ENCODE assay signal across 7 mouse cellular contexts in genomic region chr5:52114751-52115451, GRCm38 (mm10).
DNase-seq lines count a peak whose midpoint lies in the region; ATAC-seq and TF ChIP-seq lines count a peak whose summit lies in the region.

No protein-coding gene starts in this region.

- TF ChIP-seq EP300 in lung, postnatal 0 days (IDR thresholded peaks at IDR 0.05) = no peak

- peak overlapping the region; percentile 99 for H3K4me2 ChIP-seq in lung, postnatal 0 days (replicated peaks; ENCODE audit: low read depth, low read length)
- H3K4me2 ChIP-seq in heart, embryonic 13.5 days = peak overlapping the region; percentile 100
- H3K4me2 ChIP-seq in midbrain, postnatal 0 days (ENCODE audit: low read depth, low read length, poor library complexity, severe bottlenecking) = peak overlapping the region; percentile 100

- H3K9ac ChIP-seq in lung, postnatal 0 days (replicated peaks; ENCODE audit: low read depth) = no peak overlapping the region
- H3K9ac ChIP-seq in heart, embryonic 13.5 days = peak overlapping the region; percentile 85
- peak overlapping the region; percentile 62 for H3K9ac ChIP-seq in midbrain, postnatal 0 days (replicated peaks; ENCODE audit: low read length, poor library complexity, severe bottlenecking)

- DNase-seq in lung, postnatal 0 days (ENCODE audit: low spot score) = no peak
- no peak for DNase-seq in lung, postnatal 14 days
- DNase-seq in cerebellum, adult 9-10 months = peak; percentile 60
- DNase-seq in layer of hippocampus, postnatal 14 days (ENCODE audit: low spot score in 2 of 2) = peak; percentile 24 to 43
- DNase-seq in midbrain, postnatal 0 days (ENCODE audit: low spot score) = peak; percentile 10
- DNase-seq in natural killer cell, adult 2 months (ENCODE audit: low spot score in 2 of 2) = no peak

- peaks cover 52% of the 10 kb centered on the region for H3K27me3 ChIP-seq in lung, postnatal 0 days (replicated peaks; ENCODE audit: insufficient read depth, low read length)
- peaks cover 48% of the 10 kb centered on the region for H3K27me3 ChIP-seq in heart, embryonic 13.5 days (replicated peaks)
- 0 out of 2 replicates have a peak, but pooled peaks cover 5% of the 10 kb centered on the region for H3K27me3 ChIP-seq in midbrain, postnatal 0 days (ENCODE audit: insufficient read depth, low read length)

- H3K27ac ChIP-seq in lung, postnatal 0 days (ENCODE audit: low read length) = no peak overlapping the region
- H3K27ac ChIP-seq in heart, embryonic 13.5 days (replicated peaks) = no peak overlapping the region
- H3K27ac ChIP-seq in midbrain, postnatal 0 days (ENCODE audit: low read depth, low read length) = peak overlapping the region; percentile 67; the same call in 1 of the 2 replicates

- no peak for TF ChIP-seq CTCF in lung, postnatal 0 days (IDR thresholded peaks at IDR 0.05)
- no peak for TF ChIP-seq CTCF in midbrain, postnatal 0 days (IDR thresholded peaks at IDR 0.05)

- peak overlapping the region; percentile 72 for H3K4me3 ChIP-seq in lung, postnatal 0 days (ENCODE audit: low read depth, low read length)
- H3K4me3 ChIP-seq in heart, embryonic 13.5 days = peak overlapping the region; percentile 87
- peak overlapping the region; percentile 73 for H3K4me3 ChIP-seq in midbrain, postnatal 0 days (ENCODE audit: low read depth, low read length)

- no peak for ATAC-seq in lung, postnatal 0 days
- ATAC-seq in heart, embryonic 13.5 days (ENCODE audit: extremely low read depth, insufficient number of reproducible peaks, low FRiP score, low TSS enrichment) = no peak
- 0 out of 2 replicates have a peak, but pooled peaks have one; percentile 6 for ATAC-seq in midbrain, postnatal 0 days (ENCODE audit: low FRiP score)

- H3K4me1 ChIP-seq in lung, postnatal 0 days (ENCODE audit: insufficient read depth, low read depth, low read length) = peaks cover 20% of the 10 kb centered on the region; the same call in 1 of the 2 replicates
- H3K4me1 ChIP-seq in heart, embryonic 13.5 days = peaks cover 32% of the 10 kb centered on the region
- H3K4me1 ChIP-seq in midbrain, postnatal 0 days (ENCODE audit: insufficient read depth, low read length) = peaks cover 8% of the 10 kb centered on the region; the same call in 1 of the 2 replicates

- no peaks in the 10 kb centered on the region for H3K9me3 ChIP-seq in lung, postnatal 0 days (ENCODE audit: low read length)
- H3K9me3 ChIP-seq in heart, embryonic 13.5 days = no peaks in the 10 kb centered on the region
- no peaks in the 10 kb centered on the region for H3K9me3 ChIP-seq in midbrain, postnatal 0 days (ENCODE audit: low read length)

- no peaks in the 10 kb centered on the region for H3K36me3 ChIP-seq in lung, postnatal 0 days (ENCODE audit: insufficient read depth, low read length)
- no peaks in the 10 kb centered on the region for H3K36me3 ChIP-seq in heart, embryonic 13.5 days
- H3K36me3 ChIP-seq in midbrain, postnatal 0 days (ENCODE audit: insufficient read depth, low read length) = no peaks in the 10 kb centered on the region

- under 1% methylated on average over 39 of the region's 48 CpGs for WGBS in lung, postnatal 0 days
- WGBS in heart, embryonic 13.5 days = under 1% methylated on average over 48 of the region's 48 CpGs
- WGBS in midbrain, postnatal 0 days = under 1% methylated on average over 46 of the region's 48 CpGs

Comparison
In these comparisons a context has a peak if more than half of its experiments do, and no peak if none do; other contexts are left out.
1. DNase-seq: peak in cerebellum, adult 9-10 months (single experiment), layer of hippocampus, postnatal 14 days (2 of 2) and midbrain, postnatal 0 days (single experiment); none in lung, postnatal 0 days (single experiment), lung, postnatal 14 days (single experiment) and natural killer cell, adult 2 months (0 of 2).
2. Peak in every context shown above with its lines, with median percentiles within 50 percentile points of each other: H3K4me2 ChIP-seq and H3K4me3 ChIP-seq.